In genomic region chr2:181837372-181838292, GRCm38 (mm10) we compare ENCODE assay signal across 8 mouse cellular contexts. TPM values are rescaled to one million over a fixed set of nuclear protein-coding genes. Genes with fewer than 3 reads are reported as not detected.
A peak's percentile ranks its signal among the peaks of the same experiment; 100 is the strongest.
DNase-seq lines count a peak whose midpoint lies in the region; ATAC-seq and TF ChIP-seq lines count a peak whose summit lies in the region.

Gene Pcmtd2, plus strand, starts transcription at chr2:181837854.

- ATAC-seq in G1E (ENCODE audit: extremely low read depth, insufficient number of reproducible peaks, low FRiP score, poor library complexity, severe bottlenecking), result peak; percentile 96
- ATAC-seq in forebrain, embryonic 16.5 days, result peak; percentile 99
- ATAC-seq in lung, embryonic 14.5 days (ENCODE audit: insufficient read depth), result peak; percentile 99

- no peaks in the 10 kb centered on the region for H3K9me3 ChIP-seq in G1E (replicated peaks)
- H3K9me3 ChIP-seq in forebrain, embryonic 16.5 days (ENCODE audit: control insufficient read depth, low read length), result no peaks in the 10 kb centered on the region
- no peaks in the 10 kb centered on the region for H3K9me3 ChIP-seq in lung, embryonic 14.5 days (ENCODE audit: low read depth, low read length)

- TF ChIP-seq CTCF in G1E (IDR thresholded peaks at IDR 0.05; ENCODE audit: low read depth, low read length), result no peak
- no peak for TF ChIP-seq CTCF in layer of hippocampus, adult 2 months (conservative IDR thresholded peaks at IDR 0.05)
- no peak; the same call in 1 of the 2 replicates for TF ChIP-seq CTCF in lung, embryonic 14.5 days (IDR thresholded peaks at IDR 0.05; ENCODE audit: low read depth)
- no peak for TF ChIP-seq CTCF in olfactory bulb, adult 2 months (IDR thresholded peaks at IDR 0.05; ENCODE audit: insufficient read depth, low read depth, low read length)
- TF ChIP-seq CTCF in thymus, adult 2 months (IDR thresholded peaks at IDR 0.05; ENCODE audit: borderline replicate concordance, control insufficient read depth, extremely low read depth, insufficient read depth, low read length, poor library complexity), result 0 out of 2 replicates have a peak, but pooled peaks have one; percentile 24

- peak; percentile 85 for TF ChIP-seq POLR2A in olfactory bulb, adult 2 months (IDR thresholded peaks at IDR 0.05; ENCODE audit: insufficient read depth, low read depth, low read length)
- TF ChIP-seq POLR2A in thymus, adult 2 months (IDR thresholded peaks at IDR 0.05; ENCODE audit: control insufficient read depth, extremely low read depth, insufficient read depth, low read length, poor library complexity), result peak; percentile 91

- intact Hi-C loops in heart, postnatal 36 days (cut with DNase I), result loop anchor here (2.0 kb wide), 1 partner anchor 27 kb away; the partner anchor contains the start of gene Polr3k

- H3K9ac ChIP-seq in forebrain, embryonic 16.5 days (replicated peaks; ENCODE audit: low read depth, low read length), result peak within 1 kb of the TSS; percentile 79
- peak within 1 kb of the TSS; percentile 80 for H3K9ac ChIP-seq in lung, embryonic 14.5 days

- DNase-seq in G1E (ENCODE audit: low spot score), result peak; percentile 85
- DNase-seq in cerebellum, adult 18-20 months, result peak; percentile 93 to 95
- DNase-seq in heart, postnatal 36 days, result peak; percentile 94
- peak; percentile 91 to 92 for DNase-seq in layer of hippocampus, adult 2 months (ENCODE audit: low spot score in 2 of 2)
- peak; percentile 96 for DNase-seq in lung, embryonic 14.5 days
- peak; percentile 92 for DNase-seq in thymus, adult 2 months

- H3K4me2 ChIP-seq in forebrain, embryonic 16.5 days (ENCODE audit: low read length), result peak within 1 kb of the TSS; percentile 72
- peak within 1 kb of the TSS; percentile 79 for H3K4me2 ChIP-seq in lung, embryonic 14.5 days

- H3K27me3 ChIP-seq in G1E (ENCODE audit: insufficient read depth, low read length), result 0 out of 2 replicates have a peak, but pooled peaks cover under 1% of the 10 kb centered on the region
- no peaks in the 10 kb centered on the region for H3K27me3 ChIP-seq in forebrain, embryonic 16.5 days (replicated peaks; ENCODE audit: control insufficient read depth, insufficient read depth, low read length)
- H3K27me3 ChIP-seq in lung, embryonic 14.5 days (ENCODE audit: insufficient read depth, low read length), result no peaks in the 10 kb centered on the region
- H3K27me3 ChIP-seq in thymus, adult 2 months (ENCODE audit: control insufficient read depth, insufficient read depth, low read length), result no peaks in the 10 kb centered on the region

- peaks cover 15% of the 10 kb centered on the region for H3K4me1 ChIP-seq in G1E (ENCODE audit: insufficient read depth, low read depth, low read length)
- H3K4me1 ChIP-seq in forebrain, embryonic 16.5 days (replicated peaks; ENCODE audit: control insufficient read depth, insufficient read depth, low read length), result peaks cover 15% of the 10 kb centered on the region
- H3K4me1 ChIP-seq in lung, embryonic 14.5 days (ENCODE audit: insufficient read depth), result peaks cover 6% of the 10 kb centered on the region; the same call in 1 of the 2 replicates
- H3K4me1 ChIP-seq in olfactory bulb, adult 2 months (ENCODE audit: control insufficient read depth, insufficient read depth, low read length), result peaks cover 6% of the 10 kb centered on the region
- H3K4me1 ChIP-seq in thymus, adult 2 months (replicated peaks; ENCODE audit: control insufficient read depth, insufficient read depth, low read length), result peaks cover 3% of the 10 kb centered on the region

- peaks cover 15% of the 10 kb centered on the region for H3K36me3 ChIP-seq in G1E (replicated peaks)
- H3K36me3 ChIP-seq in forebrain, embryonic 16.5 days (ENCODE audit: control insufficient read depth, insufficient read depth), result no peaks in the 10 kb centered on the region
- H3K36me3 ChIP-seq in lung, embryonic 14.5 days (ENCODE audit: insufficient read depth), result peaks cover 7% of the 10 kb centered on the region
- H3K36me3 ChIP-seq in thymus, adult 2 months (ENCODE audit: control insufficient read depth, insufficient read depth, low read length), result peaks cover 8% of the 10 kb centered on the region; the same call in 1 of the 2 replicates

- under 1% methylated on average over 32 of the region's 35 CpGs for WGBS in forebrain, embryonic 16.5 days
- WGBS in lung, embryonic 14.5 days, result under 1% methylated on average over 35 of the region's 35 CpGs
- WGBS in olfactory bulb, adult 2 months, result under 1% methylated on average over 35 of the region's 35 CpGs
- under 1% methylated on average over 35 of the region's 35 CpGs for WGBS in thymus, adult 2 months

- peak within 1 kb of the TSS; percentile 85 for H3K27ac ChIP-seq in forebrain, embryonic 16.5 days (ENCODE audit: low read length)
- peak within 1 kb of the TSS; percentile 97 for H3K27ac ChIP-seq in layer of hippocampus, adult 2 months
- H3K27ac ChIP-seq in lung, embryonic 14.5 days (ENCODE audit: low read depth), result peak within 1 kb of the TSS; percentile 70; the same call in 1 of the 2 replicates
- H3K27ac ChIP-seq in olfactory bulb, adult 2 months (ENCODE audit: insufficient read depth, low read depth, low read length), result peak within 1 kb of the TSS; percentile 82
- peak within 1 kb of the TSS; percentile 76; the same call in 1 of the 2 replicates for H3K27ac ChIP-seq in thymus, adult 2 months (ENCODE audit: control insufficient read depth, insufficient read depth, low read length)

- H3K4me3 ChIP-seq in G1E (ENCODE audit: low read depth, low read length), result peak within 1 kb of the TSS; percentile 85
- peak within 1 kb of the TSS; percentile 74 for H3K4me3 ChIP-seq in forebrain, embryonic 16.5 days (replicated peaks; ENCODE audit: low read length)
- peak within 1 kb of the TSS; percentile 91 for H3K4me3 ChIP-seq in layer of hippocampus, adult 2 months
- peak within 1 kb of the TSS; percentile 72 for H3K4me3 ChIP-seq in lung, embryonic 14.5 days (ENCODE audit: low read depth, low read length)
- peak within 1 kb of the TSS; percentile 59 for H3K4me3 ChIP-seq in olfactory bulb, adult 2 months (ENCODE audit: insufficient read depth, low read depth, low read length)
- peak within 1 kb of the TSS; percentile 90 for H3K4me3 ChIP-seq in thymus, adult 2 months (ENCODE audit: control insufficient read depth, insufficient read depth, low read length)

RNA-seq across cellular contexts. Expression of gene Pcmtd2, which starts in this region (rescaled TPM):
- 36.9 and 39.3 TPM in 2 replicates for total RNA-seq in G1E (2014; fragmentation: Nextera tagmentation)
- total RNA-seq in G1E (2017), result 33.8 and 42.3 TPM in 2 replicates
- 13.1 and 17.4 TPM in 2 replicates for polyA plus RNA-seq in G1E (2012)
- polyA plus RNA-seq in forebrain, embryonic 16.5 days (2015; fragmentation: Nextera tagmentation; extraction: Ambion mirVana), result 48.4 and 57.0 TPM in 2 replicates
- total RNA-seq in heart, postnatal 36 days (2021), result 10 to 100 TPM; 64.6 to 69.4 TPM
- 10 to 100 TPM; 86.2 to 87.0 TPM for total RNA-seq in layer of hippocampus, adult 2 months (2021)
- polyA plus RNA-seq in lung, embryonic 14.5 days (2014; fragmentation: Nextera tagmentation; extraction: Ambion mirVana), result 26.5 and 29.0 TPM in 2 replicates
- 289 TPM in 1 of 2 replicates, not detected in the other for polyA plus RNA-seq in olfactory bulb, adult 2 months (2012; ENCODE audit: insufficient read depth, insufficient read length, low replicate concordance, missing spikeins)
- 51.5 and 60.0 TPM in 2 replicates for polyA plus RNA-seq in thymus, adult 2 months (2012; rRNA removed)

Comparison
In these comparisons a context has a peak if more than half of its experiments do, and no peak if none do; other contexts are left out.
1. Peak in every context shown above with its lines: DNase-seq, ATAC-seq, H3K4me3 ChIP-seq and H3K27ac ChIP-seq.